Mouse (Mus musculus) liver, embryonic 16.5 days (tissue): ENCODE measurements around the gene Map4k1. TPM values are rescaled to one million over a fixed set of nuclear protein-coding genes. Genes with fewer than 3 reads are reported as not detected.

Experiments
- ATAC-seq: fragments of 200-750 bp; cut with Nextera tagmentation; 2 replicates; pipeline ENCODE4 v1.8.0; 2017; ENCODE audit warnings: low read depth, mild to moderate bottlenecking, moderate number of reproducible peaks, moderate library complexity
- H3K27ac ChIP-seq: fragments of 300-500 bp; sonication (generic); 2 replicates; pipeline ENCODE4 v1.5.1; 2014; ENCODE audit warnings: mild to moderate bottlenecking, low read length
- H3K27me3 ChIP-seq: fragments of 300-500 bp; sonication (generic); 2 replicates; pipeline ENCODE4 v1.6.1; 2014; ENCODE audit warnings: low read depth, low read length, mixed read lengths; ENCODE audit not compliant: control insufficient read depth, insufficient read depth
- H3K36me3 ChIP-seq: fragments of 300-500 bp; sonication (generic); 2 replicates; pipeline ENCODE4 v1.6.1; 2014; ENCODE audit warnings: mild to moderate bottlenecking; ENCODE audit not compliant: control insufficient read depth, insufficient read depth
- H3K4me1 ChIP-seq: fragments of 300-500 bp; sonication (generic); 2 replicates; pipeline ENCODE4 v1.6.1; 2014; ENCODE audit warnings: low read depth, low read length, mixed read lengths; ENCODE audit not compliant: control insufficient read depth
- H3K4me2 ChIP-seq: fragments of 300-500 bp; sonication (generic); 2 replicates; pipeline ENCODE4 v1.6.1; 2014; ENCODE audit warnings: low read depth, low read length, mixed read lengths
- H3K4me3 ChIP-seq: fragments of 300-500 bp; sonication (generic); 2 replicates; pipeline ENCODE4 v1.5.1; 2014; ENCODE audit warnings: low read depth, mild to moderate bottlenecking, low read length
- H3K9ac ChIP-seq: fragments of 300-500 bp; sonication (generic); 2 replicates; pipeline ENCODE4 v1.6.1; 2014; ENCODE audit warnings: low read depth, low read length
- H3K9me3 ChIP-seq: fragments of 300-500 bp; sonication (generic); replicated peaks from 2 replicates; pipeline ENCODE4 v1.6.1; 2016; ENCODE audit warnings: low read length; ENCODE audit not compliant: control insufficient read depth
- WGBS: fragments of 180-500 bp; shearing (Covaris S2); extraction: QIAGEN DNeasy Blood & Tissue Kit; methylation state at CpG from one replicate; pipeline ENCODE4 v1.1.7; 2014; ENCODE audit not compliant: insufficient replicate concordance; 5-methylcytosine and 5-hydroxymethylcytosine counted together
- polyA plus RNA-seq: library from polyadenylated mRNA; unstranded; fragments of >200 nt; fragmentation: Nextera tagmentation; extraction: Ambion mirVana; gene quantifications from 2 replicates; pipeline ENCODE4 v1.2.1, GENCODE M21; 2015

The Map4k1 gene
- polyA plus RNA-seq, 1 experiment from 2014 or later, result 28.3 TPM

DNA sequence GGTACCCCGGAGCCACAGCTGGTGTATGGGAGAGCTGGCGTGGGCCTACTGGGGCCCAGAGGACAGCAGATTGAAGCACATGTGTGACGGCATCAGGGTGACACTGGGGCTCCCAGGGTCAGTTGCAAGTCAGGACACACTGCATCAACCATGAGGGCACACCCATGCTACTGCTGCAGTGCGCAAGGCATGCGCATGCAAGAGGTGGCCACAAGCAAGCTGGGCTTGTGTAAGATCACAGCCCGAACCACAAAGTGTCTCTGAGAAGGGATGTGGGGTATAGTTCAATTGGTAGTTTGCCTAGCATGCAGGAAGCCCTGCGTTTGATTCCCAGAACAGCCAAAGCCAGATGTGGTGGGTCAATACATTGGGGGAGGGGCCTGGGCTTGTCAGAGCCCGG, 41.7 kb downstream of the Map4k1 start:
- Histone ChIP-seq H3K9me3 (no peaks in the 10 kb centered on the region), H3K4me2 (no peak overlapping the region), H3K36me3 (no peaks in the 10 kb centered on the region), H3K27ac (no peak overlapping the region), H3K9ac (no peak overlapping the region), H3K4me1 (peaks cover 12% of the 10 kb centered on the region), H3K4me3 (no peak overlapping the region), H3K27me3 (peaks cover 26% of the 10 kb centered on the region)
- ATAC-seq, result no peak
- 75% methylated on average over 8 of the region's 8 CpGs for WGBS

DNA sequence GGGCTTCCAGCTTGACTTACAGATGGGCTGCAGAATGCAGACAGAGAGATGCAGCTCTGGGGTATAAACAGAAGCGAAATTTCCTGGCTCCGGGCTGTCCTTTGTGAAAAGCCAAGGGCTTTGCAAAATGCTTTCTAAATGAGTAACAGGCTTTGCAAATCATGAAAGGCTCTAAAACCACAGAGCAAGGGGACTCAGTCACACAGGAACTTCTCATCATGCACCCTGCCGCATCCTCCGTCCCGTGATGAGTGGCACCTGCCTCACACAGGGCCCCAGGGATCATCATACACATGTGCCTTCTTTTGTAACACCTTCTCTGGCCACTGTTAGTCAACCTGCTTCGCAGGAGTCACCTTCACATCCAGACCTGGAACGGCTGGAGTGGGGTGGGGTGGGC, 43.7 kb downstream of the Map4k1 start:
- Histone ChIP-seq H3K9ac (no peak overlapping the region), H3K36me3 (no peaks in the 10 kb centered on the region), H3K27ac (no peak overlapping the region), H3K9me3 (no peaks in the 10 kb centered on the region), H3K4me2 (no peak overlapping the region), H3K4me1 (peaks cover 20% of the 10 kb centered on the region), H3K4me3 (no peak overlapping the region), H3K27me3 (peaks cover 5% of the 10 kb centered on the region)
- WGBS, result 65% methylated on average over 7 of the region's 7 CpGs
- no peak for ATAC-seq

DNA sequence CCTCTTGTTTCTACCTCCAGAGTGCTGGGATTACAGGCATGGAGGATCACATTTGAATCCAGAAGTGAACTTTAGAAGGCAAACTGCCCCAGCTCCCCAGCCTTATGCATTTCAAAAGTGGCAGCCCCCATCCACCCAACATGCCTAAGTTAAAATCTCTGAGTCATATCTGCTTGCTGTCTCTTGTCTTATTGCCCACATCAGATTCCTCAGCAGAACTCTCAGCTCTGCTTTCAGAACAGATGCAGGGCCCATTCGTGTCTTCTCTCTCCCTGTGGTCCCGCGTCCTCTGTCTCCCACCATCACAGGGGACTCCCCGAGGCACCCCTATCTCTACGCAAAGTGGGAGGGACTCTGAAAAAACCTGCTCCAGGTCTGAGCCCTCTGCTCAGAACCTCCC, 44.3 kb downstream of the Map4k1 start:
- 73% methylated on average over 5 of the region's 5 CpGs for WGBS
- Histone ChIP-seq H3K9ac (no peak overlapping the region), H3K4me2 (no peak overlapping the region), H3K4me1 (peaks cover 24% of the 10 kb centered on the region), H3K4me3 (no peak overlapping the region), H3K27ac (no peak overlapping the region), H3K36me3 (no peaks in the 10 kb centered on the region), H3K9me3 (no peaks in the 10 kb centered on the region), H3K27me3 (no peaks in the 10 kb centered on the region)
- no peak for ATAC-seq

DNA sequence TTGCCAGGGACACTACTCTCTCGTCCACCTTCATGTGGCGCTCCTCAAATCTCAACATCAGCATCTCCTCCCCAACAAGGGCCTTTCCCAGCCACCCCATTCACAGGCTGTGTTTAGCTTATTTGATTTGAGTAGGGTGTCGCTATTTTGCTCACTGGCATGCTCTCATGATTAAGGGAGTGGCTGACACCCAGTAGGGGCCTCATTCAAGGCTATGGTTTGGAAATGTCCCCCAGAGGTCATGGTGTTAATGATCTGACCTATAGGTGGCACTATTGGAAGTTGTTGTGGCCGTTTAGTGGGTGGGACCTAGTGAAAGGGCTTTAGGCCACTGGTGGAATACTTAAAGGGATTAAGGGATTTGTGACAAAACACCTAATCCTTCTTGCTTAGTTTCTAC, 45.0 kb downstream of the Map4k1 start:
- no peak overlapping the region for H3K4me2 ChIP-seq
- H3K4me3 ChIP-seq, result no peak overlapping the region
- H3K9me3 ChIP-seq, result no peaks in the 10 kb centered on the region
- peaks cover 30% of the 10 kb centered on the region for H3K4me1 ChIP-seq
- 82% methylated on average over 4 of the region's 4 CpGs for WGBS
- H3K27me3 ChIP-seq, result no peaks in the 10 kb centered on the region
- H3K9ac ChIP-seq, result no peak overlapping the region
- no peak for ATAC-seq
- H3K27ac ChIP-seq, result no peak overlapping the region
- H3K36me3 ChIP-seq, result no peaks in the 10 kb centered on the region

GRCm38 (mm10) chr7:29028761-29029160, 46.9 kb downstream of the Map4k1 start:
- H3K9me3 ChIP-seq, result no peaks in the 10 kb centered on the region
- H3K27ac ChIP-seq, result no peak overlapping the region
- H3K27me3 ChIP-seq, result no peaks in the 10 kb centered on the region
- peaks cover 30% of the 10 kb centered on the region for H3K4me1 ChIP-seq
- no peaks in the 10 kb centered on the region for H3K36me3 ChIP-seq
- no peak for ATAC-seq
- WGBS, result 75% methylated on average over 6 of the region's 6 CpGs
- no peak overlapping the region for H3K4me2 ChIP-seq
- H3K4me3 ChIP-seq, result no peak overlapping the region
- H3K9ac ChIP-seq, result no peak overlapping the region

GRCm38 (mm10) chr7:29029690-29030656, 48.1 kb downstream of the Map4k1 start:
- peak; percentile 99 for ATAC-seq
- Histone ChIP-seq H3K36me3 (no peaks in the 10 kb centered on the region), H3K27me3 (no peaks in the 10 kb centered on the region), H3K4me1 (peaks cover 30% of the 10 kb centered on the region), H3K9ac (0 out of 2 replicates have a peak overlapping the region, but pooled peaks have one; percentile 12), H3K9me3 (no peaks in the 10 kb centered on the region), H3K4me3 (no peak overlapping the region), H3K4me2 (peak overlapping the region; percentile 36; the same call in 1 of the 2 replicates), H3K27ac (peak overlapping the region; percentile 92)
- WGBS, result 35% methylated on average over 14 of the region's 14 CpGs

DNA sequence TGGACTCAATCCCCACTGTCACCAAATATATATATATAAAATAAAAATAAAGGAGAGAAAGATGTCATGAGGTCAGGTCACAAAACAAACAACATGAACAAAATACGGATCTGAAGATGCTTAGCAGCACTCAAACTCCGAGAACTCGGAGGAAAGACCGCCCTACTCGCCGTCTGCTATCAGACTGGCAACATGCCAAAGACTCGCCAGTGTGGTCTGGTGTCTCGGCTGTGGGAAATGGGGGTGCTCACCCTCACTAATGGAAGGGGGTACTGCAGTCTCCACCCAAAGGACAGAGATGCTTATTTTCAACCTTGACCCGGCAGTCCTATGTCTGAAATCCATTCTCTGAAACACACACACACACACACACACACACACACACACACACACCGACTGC, 49.8 kb downstream of the Map4k1 start:
- peak overlapping the region; percentile 22; the same call in 1 of the 2 replicates for H3K27ac ChIP-seq
- H3K4me2 ChIP-seq, result no peak overlapping the region
- H3K4me1 ChIP-seq, result peaks cover 23% of the 10 kb centered on the region
- no peaks in the 10 kb centered on the region for H3K36me3 ChIP-seq
- 47% methylated on average over 10 of the region's 10 CpGs for WGBS
- no peak for ATAC-seq
- H3K9ac ChIP-seq, result no peak overlapping the region
- H3K4me3 ChIP-seq, result no peak overlapping the region
- H3K27me3 ChIP-seq, result no peaks in the 10 kb centered on the region
- no peaks in the 10 kb centered on the region for H3K9me3 ChIP-seq

DNA sequence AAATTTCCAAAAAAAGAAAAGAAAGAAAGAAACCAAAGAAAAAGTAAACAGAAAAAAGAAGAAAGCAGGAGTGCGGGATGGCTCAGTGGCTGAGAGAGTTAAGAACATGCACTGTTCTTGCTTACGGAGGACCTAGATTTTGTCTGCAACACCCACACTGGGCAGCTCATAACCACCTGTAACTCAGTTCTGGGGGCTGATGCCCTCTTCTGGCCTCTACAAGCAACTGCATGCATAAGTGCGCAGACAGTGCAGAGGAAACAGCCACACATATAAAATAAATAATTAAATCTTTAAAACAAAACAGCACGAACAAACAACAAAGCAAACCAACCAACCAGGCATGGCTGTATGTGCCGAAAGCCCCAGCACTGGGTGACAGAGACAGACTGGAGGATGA, 50.8 kb downstream of the Map4k1 start:
- no peaks in the 10 kb centered on the region for H3K27me3 ChIP-seq
- H3K4me1 ChIP-seq, result peaks cover 23% of the 10 kb centered on the region
- no peak overlapping the region for H3K27ac ChIP-seq
- H3K36me3 ChIP-seq, result no peaks in the 10 kb centered on the region
- H3K4me2 ChIP-seq, result no peak overlapping the region
- WGBS, result 74% methylated on average over 5 of the region's 5 CpGs
- no peak for ATAC-seq
- no peak overlapping the region for H3K9ac ChIP-seq
- H3K4me3 ChIP-seq, result no peak overlapping the region
- H3K9me3 ChIP-seq, result no peaks in the 10 kb centered on the region

DNA sequence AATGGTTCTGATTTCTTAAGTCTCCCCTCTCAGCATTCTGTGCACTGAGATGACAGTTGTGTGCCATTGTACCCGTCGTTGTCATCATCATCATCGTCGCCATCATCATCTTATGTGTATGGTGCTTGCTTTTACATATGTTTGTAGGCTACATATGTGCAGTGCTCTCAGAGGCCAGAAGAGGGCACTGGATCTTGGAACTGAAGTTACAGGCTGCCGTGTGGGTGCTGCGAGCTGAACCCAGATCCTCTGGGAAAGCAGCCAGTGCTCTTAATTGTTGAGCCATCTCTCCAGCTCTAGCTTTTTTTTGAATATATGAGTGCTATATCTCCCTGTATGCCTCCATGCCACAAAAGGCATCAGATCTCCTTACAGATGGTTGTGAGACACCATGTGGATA, 55.4 kb downstream of the Map4k1 start:
- ATAC-seq, result no peak
- H3K9me3 ChIP-seq, result no peaks in the 10 kb centered on the region
- H3K4me2 ChIP-seq, result no peak overlapping the region
- H3K9ac ChIP-seq, result no peak overlapping the region
- no peaks in the 10 kb centered on the region for H3K36me3 ChIP-seq
- WGBS, result 77% methylated on average over 6 of the region's 6 CpGs
- H3K27ac ChIP-seq, result no peak overlapping the region
- peaks cover 8% of the 10 kb centered on the region for H3K4me1 ChIP-seq
- no peak overlapping the region for H3K4me3 ChIP-seq
- no peaks in the 10 kb centered on the region for H3K27me3 ChIP-seq
